ENCODE assay signal across 8 mouse cellular contexts in genomic region chr15:98799396-98799795, GRCm38 (mm10). TPM values are rescaled to one million over a fixed set of nuclear protein-coding genes. Genes with fewer than 3 reads are reported as not detected.
DNase-seq lines count a peak whose midpoint lies in the region; ATAC-seq and TF ChIP-seq lines count a peak whose summit lies in the region.

No protein-coding gene starts in this region.

- peak; percentile 93 for DNase-seq in midbrain, embryonic 10.5 days (ENCODE audit: low spot score)
- DNase-seq in adrenal gland, postnatal 14 days, result peak; percentile 92
- peak; percentile 87 for DNase-seq in embryo, embryonic 11 days
- DNase-seq in kidney, adult 18-20 months, result peak; percentile 87
- peak; percentile 37 for DNase-seq in liver, adult 2 months (ENCODE audit: extremely low read depth, low read depth, low spot score)
- peak; percentile 72 for DNase-seq in ovary, postnatal 10 days (ENCODE audit: low spot score)
- peak; percentile 70 for DNase-seq in thymus, postnatal 25 days

- H3K27me3 ChIP-seq in midbrain, embryonic 10.5 days (ENCODE audit: low read depth, poor library complexity, severe bottlenecking), result peaks cover 100% of the 10 kb centered on the region
- peaks cover 97% of the 10 kb centered on the region for H3K27me3 ChIP-seq in midbrain, embryonic 13.5 days
- H3K27me3 ChIP-seq in liver, adult 2 months (ENCODE audit: control insufficient read depth, insufficient read depth, low read length), result peaks cover 12% of the 10 kb centered on the region

- peak; percentile 81 for TF ChIP-seq CTCF in liver, adult 2 months (IDR thresholded peaks at IDR 0.05; ENCODE audit: low read depth, low read length)

- H3K79me2 ChIP-seq in liver, adult 2 months (ENCODE audit: control insufficient read depth, insufficient read depth, low read length), result no peaks in the 10 kb centered on the region

- no peak for TF ChIP-seq POLR2A in liver, adult 2 months (IDR thresholded peaks at IDR 0.05; ENCODE audit: extremely low read depth, insufficient read depth, low read length)

- H3K4me1 ChIP-seq in midbrain, embryonic 10.5 days, result peaks cover 71% of the 10 kb centered on the region
- peaks cover 35% of the 10 kb centered on the region for H3K4me1 ChIP-seq in midbrain, embryonic 13.5 days (replicated peaks)
- H3K4me1 ChIP-seq in liver, adult 2 months (ENCODE audit: control insufficient read depth, insufficient read depth, low read length), result no peaks in the 10 kb centered on the region; the same call in 1 of the 2 replicates

- H3K27ac ChIP-seq in midbrain, embryonic 10.5 days (replicated peaks), result no peak overlapping the region
- H3K27ac ChIP-seq in midbrain, embryonic 13.5 days, result no peak overlapping the region
- no peak overlapping the region for H3K27ac ChIP-seq in liver, adult 2 months (replicated peaks; ENCODE audit: insufficient read depth, low read depth, low read length)

- ATAC-seq in midbrain, embryonic 13.5 days, result no peak

- H3K4me2 ChIP-seq in midbrain, embryonic 13.5 days (replicated peaks), result no peak overlapping the region

- no peaks in the 10 kb centered on the region for H3K36me3 ChIP-seq in midbrain, embryonic 10.5 days
- no peaks in the 10 kb centered on the region for H3K36me3 ChIP-seq in midbrain, embryonic 13.5 days
- no peaks in the 10 kb centered on the region for H3K36me3 ChIP-seq in liver, adult 2 months (ENCODE audit: control insufficient read depth, insufficient read depth, low read length)

- H3K9ac ChIP-seq in midbrain, embryonic 13.5 days (replicated peaks), result no peak overlapping the region
- H3K9ac ChIP-seq in liver, adult 2 months (ENCODE audit: low read depth, low read length), result no peak overlapping the region

- 10% methylated on average over 12 of the region's 12 CpGs for WGBS in midbrain, embryonic 10.5 days
- WGBS in midbrain, embryonic 13.5 days, result 9% methylated on average over 12 of the region's 12 CpGs
- 11% methylated on average over 12 of the region's 12 CpGs for WGBS in liver, adult 2 months

- H3K9me3 ChIP-seq in midbrain, embryonic 10.5 days (replicated peaks), result no peaks in the 10 kb centered on the region
- no peaks in the 10 kb centered on the region for H3K9me3 ChIP-seq in midbrain, embryonic 13.5 days

- H3K4me3 ChIP-seq in midbrain, embryonic 10.5 days, result no peak overlapping the region
- no peak overlapping the region for H3K4me3 ChIP-seq in midbrain, embryonic 13.5 days (replicated peaks)
- H3K4me3 ChIP-seq in liver, adult 2 months (ENCODE audit: insufficient read depth, low read depth, low read length), result no peak overlapping the region

RNA-seq across cellular contexts. Expression of gene Wnt1, which starts 9.7 kb away (rescaled TPM):
- 22.0 and 24.0 TPM in 2 replicates for polyA plus RNA-seq in midbrain, embryonic 10.5 days (2016; fragmentation: Nextera tagmentation; extraction: Ambion mirVana)
- 4.0 and 8.6 TPM in 2 replicates for polyA plus RNA-seq in midbrain, embryonic 13.5 days (2015; fragmentation: Nextera tagmentation; extraction: Ambion mirVana)
- total RNA-seq in adrenal gland, postnatal 14 days (2021), result not detected in 2 replicates
- total RNA-seq in liver, adult 2 months (2014; rRNA removed), result not detected in 2 replicates
- polyA plus RNA-seq in liver, adult 2 months (2012; rRNA removed), result not detected in 2 replicates

RNA-seq across cellular contexts. Expression of gene Ddn, which starts 9.9 kb away (rescaled TPM):
- 0.54 and 0.82 TPM in 2 replicates for polyA plus RNA-seq in midbrain, embryonic 10.5 days (2016; fragmentation: Nextera tagmentation; extraction: Ambion mirVana)
- polyA plus RNA-seq in midbrain, embryonic 13.5 days (2015; fragmentation: Nextera tagmentation; extraction: Ambion mirVana), result 0.50 and 1.2 TPM in 2 replicates
- 0.11 TPM in 1 of 2 replicates, not detected in the other for total RNA-seq in adrenal gland, postnatal 14 days (2021)
- 0.13 TPM in 1 of 2 replicates, not detected in the other for total RNA-seq in liver, adult 2 months (2014; rRNA removed)
- polyA plus RNA-seq in liver, adult 2 months (2012; rRNA removed), result not detected in 2 replicates

RNA-seq across cellular contexts. Expression of gene Wnt10b, which starts 21.4 kb away (rescaled TPM):
- polyA plus RNA-seq in midbrain, embryonic 10.5 days (2016; fragmentation: Nextera tagmentation; extraction: Ambion mirVana), result 0.14 and 0.24 TPM in 2 replicates
- 0.24 TPM in 1 of 2 replicates, not detected in the other for polyA plus RNA-seq in midbrain, embryonic 13.5 days (2015; fragmentation: Nextera tagmentation; extraction: Ambion mirVana)
- 0.48 and 0.79 TPM in 2 replicates for total RNA-seq in adrenal gland, postnatal 14 days (2021)
- total RNA-seq in liver, adult 2 months (2014; rRNA removed), result 0.47 TPM in 1 of 2 replicates, not detected in the other
- polyA plus RNA-seq in liver, adult 2 months (2012; rRNA removed), result not detected in 2 replicates

RNA-seq across cellular contexts. Expression of gene Prkag1, which starts 31.9 kb away (rescaled TPM):
- 90.4 and 94.9 TPM in 2 replicates for polyA plus RNA-seq in midbrain, embryonic 10.5 days (2016; fragmentation: Nextera tagmentation; extraction: Ambion mirVana)
- 83.3 and 89.9 TPM in 2 replicates for polyA plus RNA-seq in midbrain, embryonic 13.5 days (2015; fragmentation: Nextera tagmentation; extraction: Ambion mirVana)
- total RNA-seq in adrenal gland, postnatal 14 days (2021), result 59.1 and 62.5 TPM in 2 replicates
- total RNA-seq in liver, adult 2 months (2014; rRNA removed), result 40.1 and 41.4 TPM in 2 replicates
- polyA plus RNA-seq in liver, adult 2 months (2012; rRNA removed), result 35.6 and 37.7 TPM in 2 replicates

RNA-seq across cellular contexts. Expression of gene Arf3, which starts 36.4 kb away (rescaled TPM):
- 41.2 and 43.2 TPM in 2 replicates for polyA plus RNA-seq in midbrain, embryonic 10.5 days (2016; fragmentation: Nextera tagmentation; extraction: Ambion mirVana)
- polyA plus RNA-seq in midbrain, embryonic 13.5 days (2015; fragmentation: Nextera tagmentation; extraction: Ambion mirVana), result 57.5 and 66.0 TPM in 2 replicates
- total RNA-seq in adrenal gland, postnatal 14 days (2021), result 98.5 and 104 TPM in 2 replicates
- 10.5 and 14.0 TPM in 2 replicates for total RNA-seq in liver, adult 2 months (2014; rRNA removed)
- 41.3 and 43.0 TPM in 2 replicates for polyA plus RNA-seq in liver, adult 2 months (2012; rRNA removed)

Comparison
In these comparisons a context has a peak if more than half of its experiments do, and no peak if none do; other contexts are left out.
1. DNase-seq: peak in every context shown above with its lines; median percentile 93 in midbrain, embryonic 10.5 days; 92 in adrenal gland, postnatal 14 days; 87 in embryo, embryonic 11 days; 87 in kidney, adult 18-20 months; 72 in ovary, postnatal 10 days; 70 in thymus, postnatal 25 days; 37 in liver, adult 2 months.